Mouse (Mus musculus) B cell, adult 67 days (primary cell): ENCODE data around the gene Olfr175-ps1. TPM values are rescaled to one million over a fixed set of nuclear protein-coding genes. Genes with fewer than 3 reads are reported as not detected.

Experiments used
- total RNA-seq, 2 experiments: library from RNA; stranded (reverse); gene quantifications; 4 replicates each; pipeline ENCODE4 v1.2.4; 2023

Gene Olfr175-ps1
- total RNA-seq: not detected

GRCm38 (mm10) chr16:58826732-58827319 is at the start of gene Olfr175-ps1:
Olfr175-ps1 (minus strand) TSS chr16:58826782.

GRCm38 (mm10) chr16:58874668-58875067 is 48.1 kb upstream of the Olfr175-ps1 start, which contains the start of gene Olfr177:
Olfr177 (minus strand) TSS chr16:58874768.

GRCm38 (mm10) chr16:58800168-58800567 is 26.4 kb downstream of the Olfr175-ps1 start, which contains the start of gene Olfr173:
Olfr173 (minus strand) TSS chr16:58800268.

Other genes starting within 250 kb of the Olfr175-ps1 start
- gene Gm813, start 209.8 kb downstream of the Olfr175-ps1 start, total RNA-seq: not detected
- gene E330017A01Rik, start 188.0 kb downstream of the Olfr175-ps1 start, total RNA-seq: not detected
- gene Cpox, start 156.5 kb downstream of the Olfr175-ps1 start, total RNA-seq: 10 to 100 TPM; 12.7 to 17.6 TPM
- not detected for gene Gpr15, start 107.7 kb downstream of the Olfr175-ps1 start, total RNA-seq
- gene Cldnd1, start 98.9 kb downstream of the Olfr175-ps1 start, total RNA-seq: 10 to 100 TPM; 53.3 to 53.7 TPM
- gene Olfr172, start 63.6 kb downstream of the Olfr175-ps1 start, total RNA-seq: not detected
- not detected for gene Olfr173, start 26.5 kb downstream of the Olfr175-ps1 start, total RNA-seq
- not detected for gene Olfr177, start 48.0 kb upstream of the Olfr175-ps1 start, total RNA-seq
- not detected for gene Olfr178, start 65.3 kb upstream of the Olfr175-ps1 start, total RNA-seq
- not detected for gene Olfr181, start 102.0 kb upstream of the Olfr175-ps1 start, total RNA-seq
- not detected for gene Olfr180, start 102.6 kb upstream of the Olfr175-ps1 start, total RNA-seq
- gene Olfr183, start 168.6 kb upstream of the Olfr175-ps1 start, total RNA-seq: not detected
- not detected for gene Olfr186, start 203.5 kb upstream of the Olfr175-ps1 start, total RNA-seq
- not detected for gene Olfr187, start 213.0 kb upstream of the Olfr175-ps1 start, total RNA-seq